Mouse (Mus musculus): ENCODE measurements around the gene Ano6. TPM values are rescaled to one million over a fixed set of nuclear protein-coding genes. Genes with fewer than 3 reads are reported as not detected.

The Ano6 gene
- polyA plus RNA-seq, 1 experiment, result 14.8 TPM

DNA sequence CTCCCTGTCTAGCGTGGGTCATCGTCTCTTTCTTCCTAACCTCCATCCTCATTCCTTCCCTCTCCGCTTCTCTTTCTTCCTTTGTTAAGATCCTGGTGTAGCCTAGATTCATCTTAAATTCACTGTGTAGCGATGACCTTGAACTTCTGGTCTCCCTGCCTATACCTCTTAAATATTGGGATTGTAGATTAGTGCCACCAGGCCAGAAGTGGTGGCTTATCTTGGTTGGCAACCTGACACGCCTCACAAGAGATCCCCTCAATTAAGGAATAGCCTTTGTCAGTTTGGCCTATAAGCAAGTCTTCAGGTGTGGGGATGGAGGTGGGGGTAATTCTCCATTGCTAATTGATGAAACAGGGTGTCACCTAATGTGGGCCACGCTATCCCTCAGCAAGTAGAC lies 107.8 kb downstream of the Ano6 start:
- WGBS, result 96% methylated on average over 6 of the region's 6 CpGs
- TF ChIP-seq POLR2A (IDR thresholded peaks at IDR 0.05; ENCODE audit: borderline replicate concordance, insufficient read depth, low read length), result no peak
- TF ChIP-seq CTCF (IDR thresholded peaks at IDR 0.05; ENCODE audit: borderline replicate concordance, insufficient read depth, low read depth, low read length), result no peak
- H3K4me3 ChIP-seq (replicated peaks; ENCODE audit: insufficient read depth, low read depth, low read length), result no peak overlapping the region
- H3K4me1 ChIP-seq (ENCODE audit: control insufficient read depth, insufficient read depth, low read length), result no peaks in the 10 kb centered on the region
- no peak overlapping the region for H3K27ac ChIP-seq (ENCODE audit: insufficient read depth, low read length)
- H3K27me3 ChIP-seq (ENCODE audit: control insufficient read depth, insufficient read depth, low read length), result no peaks in the 10 kb centered on the region
- no peak for DNase-seq

DNA sequence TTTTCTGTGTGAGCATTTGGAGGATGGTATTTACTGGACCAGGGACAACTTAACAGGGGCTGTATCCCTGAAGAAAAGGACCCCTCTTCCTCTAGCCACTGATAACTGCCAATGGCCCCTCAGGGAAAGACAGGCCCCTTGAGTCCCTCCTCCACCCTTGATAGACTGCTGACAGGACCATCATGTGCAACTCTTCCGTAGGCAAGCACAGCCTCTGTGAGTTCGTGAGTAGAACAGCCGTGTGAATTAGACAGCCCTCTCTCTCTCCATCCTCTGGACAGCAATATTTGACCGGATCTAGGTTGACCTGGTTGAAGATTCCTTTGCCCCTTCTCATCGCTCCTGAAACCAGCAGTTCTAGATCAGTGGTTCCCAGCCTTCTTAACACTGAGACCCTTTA lies 111.8 kb downstream of the Ano6 start:
- 88% methylated on average over 5 of the region's 5 CpGs for WGBS

DNA sequence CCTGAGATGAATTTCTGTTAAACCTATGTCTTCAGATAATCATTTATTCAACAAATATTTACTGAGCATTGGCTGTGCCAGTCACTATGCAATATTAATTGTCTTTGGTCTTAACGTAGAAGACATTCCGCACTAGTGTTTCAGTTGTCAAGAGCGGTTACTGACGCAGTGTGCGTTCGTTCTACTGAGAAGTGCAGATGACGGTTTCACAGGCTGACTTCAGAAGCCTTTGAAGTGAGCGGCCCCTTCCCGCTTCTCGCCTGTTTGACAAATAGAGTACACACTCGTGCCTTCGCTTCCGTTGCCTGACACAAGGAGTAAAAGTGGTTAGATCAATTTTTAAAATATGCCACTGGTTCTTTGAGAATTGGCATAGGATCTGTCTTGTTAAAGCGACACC lies 113.6 kb downstream of the Ano6 start:
- TF ChIP-seq CTCF (IDR thresholded peaks at IDR 0.05; ENCODE audit: borderline replicate concordance, insufficient read depth, low read depth, low read length) (no peak), POLR2A (IDR thresholded peaks at IDR 0.05; ENCODE audit: borderline replicate concordance, insufficient read depth, low read length) (no peak)
- no peak for DNase-seq
- 73% methylated on average over 14 of the region's 14 CpGs for WGBS
- Histone ChIP-seq H3K27me3 (ENCODE audit: control insufficient read depth, insufficient read depth, low read length) (no peaks in the 10 kb centered on the region), H3K27ac (ENCODE audit: insufficient read depth, low read length) (no peak overlapping the region), H3K4me1 (ENCODE audit: control insufficient read depth, insufficient read depth, low read length) (no peaks in the 10 kb centered on the region; the same call in 1 of the 2 replicates), H3K4me3 (replicated peaks; ENCODE audit: insufficient read depth, low read depth, low read length) (no peak overlapping the region)

More for the DNA sequence above, 111.8 kb downstream of the Ano6 start:
- no peak overlapping the region for H3K4me3 ChIP-seq (replicated peaks; ENCODE audit: insufficient read depth, low read depth, low read length)
- DNase-seq, result no peak
- H3K27ac ChIP-seq (ENCODE audit: insufficient read depth, low read length), result no peak overlapping the region
- no peaks in the 10 kb centered on the region for H3K27me3 ChIP-seq (ENCODE audit: control insufficient read depth, insufficient read depth, low read length)
- no peaks in the 10 kb centered on the region; the same call in 1 of the 2 replicates for H3K4me1 ChIP-seq (ENCODE audit: control insufficient read depth, insufficient read depth, low read length)
- TF ChIP-seq POLR2A (IDR thresholded peaks at IDR 0.05; ENCODE audit: borderline replicate concordance, insufficient read depth, low read length) (no peak), CTCF (IDR thresholded peaks at IDR 0.05; ENCODE audit: borderline replicate concordance, insufficient read depth, low read depth, low read length) (no peak)

DNA sequence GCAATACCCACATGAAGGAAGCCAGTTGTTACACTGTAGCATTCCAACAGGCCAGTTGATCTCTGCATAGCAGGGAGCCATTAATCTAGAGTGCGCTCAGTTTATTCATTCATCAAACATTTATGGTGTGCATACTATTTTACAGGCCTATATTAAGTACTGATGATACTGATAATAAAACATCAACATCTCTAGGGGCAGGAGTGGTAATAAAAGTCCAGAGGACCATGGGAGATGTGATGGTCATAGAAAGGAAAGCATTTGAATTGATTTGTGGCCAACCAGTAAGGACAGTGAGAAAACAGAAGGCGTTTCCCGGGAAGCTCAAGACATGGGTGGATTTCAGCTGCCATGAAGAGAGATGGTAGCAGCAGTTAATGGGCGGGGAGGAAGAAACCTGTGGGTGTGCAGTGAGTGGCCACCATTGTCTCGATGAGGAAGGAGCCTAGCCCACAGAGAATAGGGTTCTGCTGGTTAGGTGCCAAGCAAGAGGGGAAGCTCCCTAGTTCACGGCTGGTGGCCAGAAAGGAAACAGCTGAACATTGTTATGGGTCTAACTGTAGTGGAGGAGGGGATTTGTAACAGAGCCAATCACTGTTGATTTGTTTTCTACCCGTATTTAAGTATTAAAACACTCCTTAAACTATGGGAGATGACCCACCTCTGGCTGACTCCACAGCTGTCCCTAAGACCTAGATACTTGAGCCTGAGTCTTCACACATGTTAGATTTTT lies 115.5 kb downstream of the Ano6 start:
- 50% methylated on average over 7 of the region's 7 CpGs for whole genome bisulfite sequencing
- H3K4me1 ChIP-seq (ENCODE audit: control insufficient read depth, insufficient read depth, low read length), result no peaks in the 10 kb centered on the region; the same call in 1 of the 2 replicates
- no peaks in the 10 kb centered on the region for H3K27me3 ChIP-seq (ENCODE audit: control insufficient read depth, insufficient read depth, low read length)
- H3K27ac ChIP-seq (ENCODE audit: insufficient read depth, low read length), result no peak overlapping the region
- no peak overlapping the region for H3K4me3 ChIP-seq (replicated peaks; ENCODE audit: insufficient read depth, low read depth, low read length)
- TF ChIP-seq CTCF (IDR thresholded peaks at IDR 0.05; ENCODE audit: borderline replicate concordance, insufficient read depth, low read depth, low read length) (no peak), POLR2A (IDR thresholded peaks at IDR 0.05; ENCODE audit: borderline replicate concordance, insufficient read depth, low read length) (no peak)
- no peak for DNase-seq

DNA sequence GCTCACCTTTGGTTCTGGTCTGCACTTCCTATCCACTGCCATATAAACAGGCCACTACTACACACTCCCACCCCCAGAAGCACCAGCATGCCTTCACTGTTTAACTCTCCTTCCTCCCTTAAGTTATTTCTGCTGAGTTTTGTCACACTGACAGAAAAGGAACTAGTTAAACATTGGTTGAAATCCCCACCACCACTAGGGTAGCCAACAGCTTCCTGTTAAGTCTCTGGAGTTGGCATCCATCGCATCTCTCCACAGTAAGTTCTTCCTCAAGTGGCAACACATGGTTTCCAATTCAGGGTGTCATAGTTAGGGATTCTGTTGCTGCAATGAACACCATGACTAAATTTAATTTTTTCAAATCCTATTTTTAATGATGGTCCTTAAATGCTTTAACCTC lies 116.2 kb downstream of the Ano6 start:
- TF ChIP-seq POLR2A (IDR thresholded peaks at IDR 0.05; ENCODE audit: borderline replicate concordance, insufficient read depth, low read length) (no peak), CTCF (IDR thresholded peaks at IDR 0.05; ENCODE audit: borderline replicate concordance, insufficient read depth, low read depth, low read length) (no peak)
- 78% methylated on average over 1 of the region's 1 CpGs for WGBS
- no peak overlapping the region for H3K27ac ChIP-seq (ENCODE audit: insufficient read depth, low read length)
- H3K27me3 ChIP-seq (ENCODE audit: control insufficient read depth, insufficient read depth, low read length), result no peaks in the 10 kb centered on the region
- no peak overlapping the region for H3K4me3 ChIP-seq (replicated peaks; ENCODE audit: insufficient read depth, low read depth, low read length)
- DNase-seq, result no peak
- H3K4me1 ChIP-seq (ENCODE audit: control insufficient read depth, insufficient read depth, low read length), result no peaks in the 10 kb centered on the region; the same call in 1 of the 2 replicates

DNA sequence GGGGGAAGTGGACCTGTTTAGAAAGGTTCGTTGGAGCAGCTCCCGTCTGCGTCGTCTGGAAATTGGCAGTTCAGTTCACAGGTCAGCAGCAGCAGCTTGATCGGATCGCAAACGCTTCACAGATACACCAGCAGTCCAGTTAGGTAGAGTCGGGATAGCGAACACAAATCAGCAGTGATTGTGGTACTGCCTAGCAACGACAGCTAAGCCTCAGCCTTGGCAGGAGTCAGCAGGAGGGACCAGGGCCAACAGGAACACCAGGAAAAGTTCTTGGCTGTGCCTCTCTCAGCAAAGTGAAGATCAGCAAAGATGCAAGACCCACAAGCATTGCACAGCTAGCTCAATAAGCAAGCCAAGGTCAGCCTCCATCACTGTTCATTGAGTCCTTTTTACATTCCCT lies 116.7 kb downstream of the Ano6 start:
- no peak for TF ChIP-seq POLR2A (IDR thresholded peaks at IDR 0.05; ENCODE audit: borderline replicate concordance, insufficient read depth, low read length)
- no peak for TF ChIP-seq CTCF (IDR thresholded peaks at IDR 0.05; ENCODE audit: borderline replicate concordance, insufficient read depth, low read depth, low read length)
- H3K27me3 ChIP-seq (ENCODE audit: control insufficient read depth, insufficient read depth, low read length), result no peaks in the 10 kb centered on the region
- DNase-seq, result peak; percentile 15 to 20
- 19% methylated on average over 10 of the region's 10 CpGs for WGBS
- H3K4me3 ChIP-seq (replicated peaks; ENCODE audit: insufficient read depth, low read depth, low read length), result no peak overlapping the region
- no peak overlapping the region for H3K27ac ChIP-seq (ENCODE audit: insufficient read depth, low read length)
- no peaks in the 10 kb centered on the region; the same call in 1 of the 2 replicates for H3K4me1 ChIP-seq (ENCODE audit: control insufficient read depth, insufficient read depth, low read length)

DNA sequence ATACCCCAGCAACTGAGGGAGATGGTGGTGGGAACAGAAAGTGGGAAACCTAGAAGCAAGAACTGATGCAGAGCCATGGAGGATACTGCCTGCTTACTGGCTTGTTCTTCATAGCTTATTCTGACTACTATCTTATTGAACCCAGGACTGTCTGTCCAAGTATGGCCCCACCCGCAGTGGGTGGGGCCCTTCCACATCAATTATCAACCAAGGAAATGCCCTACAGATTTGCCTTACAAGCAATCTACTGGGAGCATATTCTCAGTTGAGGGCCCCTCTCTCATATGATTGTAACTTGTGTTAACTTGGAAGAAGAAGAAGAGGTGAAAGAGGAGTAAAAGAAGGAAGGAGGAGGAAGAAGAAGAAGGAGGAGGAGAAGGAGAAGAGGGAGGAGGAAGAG lies 117.3 kb downstream of the Ano6 start:
- TF ChIP-seq POLR2A (IDR thresholded peaks at IDR 0.05; ENCODE audit: borderline replicate concordance, insufficient read depth, low read length) (no peak), CTCF (IDR thresholded peaks at IDR 0.05; ENCODE audit: borderline replicate concordance, insufficient read depth, low read depth, low read length) (no peak)
- no peak overlapping the region for H3K4me3 ChIP-seq (replicated peaks; ENCODE audit: insufficient read depth, low read depth, low read length)
- 100% methylated on average over 1 of the region's 1 CpGs for WGBS

DNA sequence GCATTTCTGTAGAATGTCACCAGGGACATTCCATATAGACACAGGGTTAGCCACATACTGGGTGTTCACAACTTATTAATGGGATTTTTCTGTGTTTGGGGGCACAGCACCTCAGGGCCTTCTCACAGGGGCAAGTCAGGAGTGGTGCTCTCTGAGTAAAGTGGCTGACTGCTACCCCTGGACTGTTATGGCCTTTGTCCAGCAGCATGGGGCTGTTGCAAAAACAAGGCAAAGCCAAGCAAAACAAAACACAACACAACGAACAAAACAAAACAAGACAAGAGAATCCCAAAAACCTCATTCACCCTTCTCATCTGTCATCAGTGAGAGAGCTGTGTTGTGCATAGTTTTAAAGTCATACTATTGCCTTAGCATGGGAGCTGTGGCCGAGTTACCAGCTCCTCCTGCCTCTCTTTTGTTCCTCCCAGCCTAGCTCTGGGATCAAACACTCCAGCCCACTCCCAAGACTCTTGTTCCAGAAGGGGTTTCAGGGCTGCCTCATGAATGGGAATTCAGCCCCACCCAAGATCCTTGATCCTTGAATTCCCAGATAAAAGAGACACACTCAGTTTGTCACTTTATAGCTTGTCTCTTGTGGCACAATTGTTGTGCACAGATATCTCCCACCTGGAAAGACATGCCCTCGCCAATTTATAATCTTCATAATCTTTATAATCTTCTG lies 119.6 kb downstream of the Ano6 start:
- no peak for DNase-seq
- Histone ChIP-seq H3K27ac (ENCODE audit: insufficient read depth, low read length) (no peak overlapping the region), H3K4me1 (ENCODE audit: control insufficient read depth, insufficient read depth, low read length) (no peaks in the 10 kb centered on the region; the same call in 1 of the 2 replicates), H3K27me3 (ENCODE audit: control insufficient read depth, insufficient read depth, low read length) (no peaks in the 10 kb centered on the region), H3K4me3 (replicated peaks; ENCODE audit: insufficient read depth, low read depth, low read length) (no peak overlapping the region)
- 68% methylated on average over 3 of the region's 3 CpGs for WGBS
- no peak for TF ChIP-seq CTCF (IDR thresholded peaks at IDR 0.05; ENCODE audit: borderline replicate concordance, insufficient read depth, low read depth, low read length)
- no peak for TF ChIP-seq POLR2A (IDR thresholded peaks at IDR 0.05; ENCODE audit: borderline replicate concordance, insufficient read depth, low read length)

More for the DNA sequence above, 117.3 kb downstream of the Ano6 start:
- no peaks in the 10 kb centered on the region for H3K27me3 ChIP-seq (ENCODE audit: control insufficient read depth, insufficient read depth, low read length)
- no peaks in the 10 kb centered on the region; the same call in 1 of the 2 replicates for H3K4me1 ChIP-seq (ENCODE audit: control insufficient read depth, insufficient read depth, low read length)
- DNase-seq, result no peak
- H3K27ac ChIP-seq (ENCODE audit: insufficient read depth, low read length), result no peak overlapping the region

All from cerebellum, adult 2 months (tissue).